Mouse (Mus musculus) heart, adult 8-10 months (tissue): Measurements from ENCODE around the gene Cyfip1. TPM values are rescaled to one million over a fixed set of nuclear protein-coding genes. Genes with fewer than 3 reads are reported as not detected.
"Not testable (repeated sequence)": the region's sequence is repeated elsewhere in the genome, so short reads cannot be mapped to it uniquely, and the experiment has no call there.

Source experiments
- DNase-seq: peaks from one replicate; pipeline ENCODE4 v3.0.0; 2022; ENCODE audit warnings: low spot score
- total RNA-seq, 4 experiments: library from RNA; stranded (reverse); gene quantifications; 2 replicates each; pipeline ENCODE4 v1.2.4; 2022

Gene Cyfip1
- total RNA-seq, 4 experiments from 2014 or later, result 32.5 to 36.0 (median 34.7) TPM

- no peak for DNase-seq
Measured at GRCm38 (mm10) chr7:55865044-55865443, 23.5 kb downstream of the Cyfip1 start.

GRCm38 (mm10) chr7:55865750-55866416 lies 24.3 kb downstream of the Cyfip1 start:
- DNase-seq, result no peak

GRCm38 (mm10) chr7:55868247-55868646 lies 26.7 kb downstream of the Cyfip1 start:
- DNase-seq, result no peak

GRCm38 (mm10) chr7:55869220-55869619 lies 27.7 kb downstream of the Cyfip1 start:
- DNase-seq, result no peak

GRCm38 (mm10) chr7:55870340-55871020 lies 28.9 kb downstream of the Cyfip1 start:
- no peak for DNase-seq

GRCm38 (mm10) chr7:55871476-55871875 lies 29.9 kb downstream of the Cyfip1 start:
- DNase-seq, result no peak

- DNase-seq, result no peak
Measured at GRCm38 (mm10) chr7:55874703-55875102, 33.2 kb downstream of the Cyfip1 start.

GRCm38 (mm10) chr7:55877721-55878120 lies 36.2 kb downstream of the Cyfip1 start:
- DNase-seq, result peak; percentile 84

GRCm38 (mm10) chr7:55880882-55881281 lies 39.3 kb downstream of the Cyfip1 start:
- no peak for DNase-seq

- no peak for DNase-seq
Measured at GRCm38 (mm10) chr7:55888603-55889002, 47.1 kb downstream of the Cyfip1 start.

GRCm38 (mm10) chr7:55889996-55890395 lies 48.5 kb downstream of the Cyfip1 start:
- no peak for DNase-seq

GRCm38 (mm10) chr7:55890731-55891130 lies 49.2 kb downstream of the Cyfip1 start:
- no peak for DNase-seq

GRCm38 (mm10) chr7:55891797-55892196 lies 50.3 kb downstream of the Cyfip1 start:
- DNase-seq, result no peak

GRCm38 (mm10) chr7:55903766-55904165 lies 62.2 kb downstream of the Cyfip1 start:
- no peak for DNase-seq

- no peak for DNase-seq
Measured at GRCm38 (mm10) chr7:55905449-55905848, 63.9 kb downstream of the Cyfip1 start.

GRCm38 (mm10) chr7:55909519-55909918 lies 68.0 kb downstream of the Cyfip1 start:
- no peak for DNase-seq

GRCm38 (mm10) chr7:55910356-55910755 lies 68.8 kb downstream of the Cyfip1 start:
- DNase-seq, result no peak

- peak; percentile 36 for DNase-seq
Measured at GRCm38 (mm10) chr7:55911371-55911770, 69.8 kb downstream of the Cyfip1 start.

- DNase-seq, result no peak
Measured at GRCm38 (mm10) chr7:55912118-55912517, 70.6 kb downstream of the Cyfip1 start.

GRCm38 (mm10) chr7:55918365-55918764 lies 76.8 kb downstream of the Cyfip1 start:
- DNase-seq, result not testable (repeated sequence)

- DNase-seq, result no peak
Measured at GRCm38 (mm10) chr7:55927262-55927661, 85.7 kb downstream of the Cyfip1 start.

- no peak for DNase-seq
Measured at GRCm38 (mm10) chr7:55928649-55929048, 87.1 kb downstream of the Cyfip1 start.

- DNase-seq, result no peak
Measured at GRCm38 (mm10) chr7:55935025-55935424, 93.5 kb downstream of the Cyfip1 start.
